Mouse (Mus musculus) E14TG2a.4 (cell line): ENCODE data around the gene Cpt1a.

Experiments
- CTCF ChIP-seq: conservative IDR thresholded peaks from 2 replicates; pipeline ENCODE4 v1.5.1; 2014; ENCODE audit warnings: low read length
- NANOG ChIP-seq: IDR thresholded peaks from 2 replicates; pipeline ENCODE4 v1.6.1; 2014; ENCODE audit warnings: borderline replicate concordance, low read length, mixed read lengths

- TF ChIP-seq CTCF (no peak), NANOG (no peak)
Observed at GRCm38 (mm10) chr19:3434124-3434523, 112.0 kb downstream of the Cpt1a start.
